Mouse (Mus musculus) heart, embryonic 13.5 days (tissue): Measurements from ENCODE around the gene Kif1b. TPM values are rescaled to one million over a fixed set of nuclear protein-coding genes. Genes with fewer than 3 reads are reported as not detected.
A peak's percentile ranks its signal among the peaks of the same experiment; 100 is the strongest.

Source experiments
- ATAC-seq: fragments of 200-750 bp; cut with Nextera tagmentation; 2 replicates; pipeline ENCODE4 v1.8.0; 2017; ENCODE audit warnings: moderate TSS enrichment; ENCODE audit not compliant: insufficient number of reproducible peaks, low FRiP score, low TSS enrichment; ENCODE audit errors: extremely low read depth
- H3K27ac ChIP-seq: fragments of 300-500 bp; sonication (generic); replicated peaks from 2 replicates; pipeline ENCODE4 v1.5.1; 2015; ENCODE audit warnings: moderate library complexity, mild to moderate bottlenecking, inconsistent platforms
- H3K27me3 ChIP-seq: fragments of 300-500 bp; sonication (generic); replicated peaks from 2 replicates; pipeline ENCODE4 v1.6.1; 2015; ENCODE audit warnings: mild to moderate bottlenecking, inconsistent platforms
- H3K36me3 ChIP-seq: fragments of 300-500 bp; sonication (generic); 2 replicates; pipeline ENCODE4 v1.6.1; 2015; ENCODE audit warnings: mild to moderate bottlenecking, inconsistent platforms
- H3K4me1 ChIP-seq: fragments of 300-500 bp; sonication (generic); 2 replicates; pipeline ENCODE4 v1.6.1; 2015; ENCODE audit warnings: inconsistent platforms
- H3K4me2 ChIP-seq: fragments of 300-500 bp; sonication (generic); 2 replicates; pipeline ENCODE4 v1.6.1; 2015; ENCODE audit warnings: inconsistent platforms, mild to moderate bottlenecking, moderate library complexity
- H3K4me3 ChIP-seq: fragments of 300-500 bp; sonication (generic); 2 replicates; pipeline ENCODE4 v1.5.1; 2015; ENCODE audit warnings: moderate library complexity, mild to moderate bottlenecking, inconsistent platforms
- H3K9ac ChIP-seq: fragments of 300-500 bp; sonication (generic); 2 replicates; pipeline ENCODE4 v1.6.1; 2015; ENCODE audit warnings: inconsistent platforms, mild to moderate bottlenecking, moderate library complexity
- H3K9me3 ChIP-seq: fragments of 300-500 bp; sonication (generic); 2 replicates; pipeline ENCODE4 v1.6.1; 2016; ENCODE audit warnings: inconsistent platforms
- WGBS: fragments of 180-500 bp; shearing (Covaris S2); methylation state at CpG from one replicate; pipeline ENCODE4 v1.1.7; 2015; ENCODE audit warnings: mixed read lengths; 5-methylcytosine and 5-hydroxymethylcytosine counted together
- polyA plus RNA-seq: library from polyadenylated mRNA; unstranded; fragments of >200 nt; fragmentation: Nextera tagmentation; extraction: Ambion mirVana; gene quantifications from 2 replicates; pipeline ENCODE4 v1.2.1, GENCODE M21; 2015

Gene Kif1b
- polyA plus RNA-seq, 1 experiment from 2014 or later, result 39.9 TPM

DNA sequence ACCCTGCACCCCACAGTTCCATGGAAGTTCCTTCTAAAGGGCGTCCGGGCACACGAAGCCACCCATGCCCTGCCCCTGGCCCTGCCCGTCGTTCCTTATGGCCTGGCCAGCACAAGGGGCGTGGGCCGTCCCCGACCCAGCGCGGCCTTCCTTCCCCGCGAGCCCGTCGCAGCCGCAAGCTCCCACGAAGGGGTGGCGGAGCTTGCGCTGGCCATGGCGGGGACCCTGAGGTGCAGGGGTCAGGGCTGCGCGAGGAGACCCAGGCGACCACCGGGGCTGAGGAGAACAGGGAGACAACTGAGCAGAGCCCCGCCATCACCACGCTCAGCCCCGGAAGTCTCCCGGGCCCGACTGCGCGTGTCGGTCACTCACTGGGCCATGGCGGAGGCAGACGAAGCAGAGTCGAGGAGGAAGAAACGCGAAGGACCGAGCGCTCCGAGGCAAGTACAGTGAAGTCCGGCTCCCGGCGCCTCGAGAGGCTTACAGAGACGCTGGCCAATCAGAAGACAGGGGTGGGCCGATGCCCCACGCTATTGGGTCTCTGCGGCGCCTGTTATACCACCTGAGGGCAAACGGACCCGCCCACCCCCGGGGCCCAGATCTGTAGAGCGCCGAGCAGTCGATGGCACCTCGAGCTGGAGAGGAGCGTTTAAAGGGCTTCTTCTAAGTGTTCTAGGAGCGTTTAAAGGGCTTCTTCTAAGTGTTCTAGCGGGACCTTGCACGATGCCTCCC lies 141.1 kb downstream of the Kif1b start, which contains the start of gene Pgd:
Gene Pgd, minus strand, starts transcription at position 557 of the 732 bp plus-strand sequence.
- H3K9me3 ChIP-seq, result no peaks in the 10 kb centered on the region
- H3K4me2 ChIP-seq, result peak within 1 kb of the TSS; percentile 93
- H3K27me3 ChIP-seq, result no peaks in the 10 kb centered on the region
- H3K36me3 ChIP-seq, result peaks cover 39% of the 10 kb centered on the region
- H3K4me3 ChIP-seq, result peak within 1 kb of the TSS; percentile 95
- peak within 1 kb of the TSS; percentile 96 for H3K9ac ChIP-seq
- peak; percentile 99 for ATAC-seq
- peak within 1 kb of the TSS; percentile 90 for H3K27ac ChIP-seq
- H3K4me1 ChIP-seq, result peaks cover 21% of the 10 kb centered on the region
- WGBS, result 0% methylated on average over 59 of the region's 59 CpGs

DNA sequence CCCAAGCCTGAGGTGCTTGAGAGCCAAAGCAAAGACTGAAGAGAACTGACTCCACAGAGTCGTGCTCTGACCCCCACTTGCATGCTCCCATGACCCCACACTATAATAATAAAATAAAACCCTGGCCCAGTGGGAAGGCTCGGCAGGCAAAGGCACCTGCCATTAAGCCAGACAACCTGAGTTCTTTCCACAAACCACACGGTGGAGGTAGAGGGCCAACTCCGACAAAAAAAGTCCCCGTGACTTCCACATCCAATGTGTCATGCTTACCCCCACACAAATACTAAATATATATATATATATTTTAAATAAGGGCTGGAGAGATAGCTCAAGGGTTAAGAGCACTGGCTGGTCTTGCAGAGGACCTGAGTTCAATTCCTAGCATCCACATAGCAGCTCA lies 143.3 kb downstream of the Kif1b start:
- no peak for ATAC-seq

DNA sequence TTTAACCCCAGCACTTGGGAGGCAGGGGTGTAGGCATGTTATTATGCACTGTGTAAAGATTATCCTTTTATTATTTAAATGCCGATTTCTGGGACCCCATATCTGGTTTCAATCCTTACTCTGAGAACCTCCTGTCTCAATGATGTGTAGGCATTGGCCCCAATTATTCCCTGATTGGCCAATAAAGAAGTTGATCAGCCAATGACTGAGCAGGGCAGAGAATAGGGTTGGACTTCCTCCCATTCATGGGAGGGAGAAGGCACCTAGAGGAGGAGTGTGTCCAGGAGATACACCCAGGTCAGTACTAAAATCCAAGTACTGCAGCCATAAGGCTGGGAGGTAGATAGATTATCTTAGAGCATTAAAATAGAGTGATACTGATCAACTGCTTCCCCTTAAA lies 144.3 kb downstream of the Kif1b start:
- no peak overlapping the region for H3K4me2 ChIP-seq
- no peak for ATAC-seq
- peaks cover 71% of the 10 kb centered on the region for H3K36me3 ChIP-seq
- 88% methylated on average over 1 of the region's 1 CpGs for WGBS
- H3K9me3 ChIP-seq, result no peaks in the 10 kb centered on the region
- H3K4me3 ChIP-seq, result no peak overlapping the region
- H3K9ac ChIP-seq, result no peak overlapping the region
- peaks cover 17% of the 10 kb centered on the region for H3K4me1 ChIP-seq
- H3K27me3 ChIP-seq, result no peaks in the 10 kb centered on the region
- H3K27ac ChIP-seq, result no peak overlapping the region

More for the DNA sequence above, 143.3 kb downstream of the Kif1b start:
- Histone ChIP-seq H3K36me3 (peaks cover 61% of the 10 kb centered on the region), H3K9me3 (no peaks in the 10 kb centered on the region), H3K27ac (no peak overlapping the region), H3K9ac (no peak overlapping the region), H3K4me2 (no peak overlapping the region), H3K4me1 (peaks cover 17% of the 10 kb centered on the region), H3K4me3 (no peak overlapping the region), H3K27me3 (no peaks in the 10 kb centered on the region)
- WGBS, result 57% methylated on average over 5 of the region's 5 CpGs

DNA sequence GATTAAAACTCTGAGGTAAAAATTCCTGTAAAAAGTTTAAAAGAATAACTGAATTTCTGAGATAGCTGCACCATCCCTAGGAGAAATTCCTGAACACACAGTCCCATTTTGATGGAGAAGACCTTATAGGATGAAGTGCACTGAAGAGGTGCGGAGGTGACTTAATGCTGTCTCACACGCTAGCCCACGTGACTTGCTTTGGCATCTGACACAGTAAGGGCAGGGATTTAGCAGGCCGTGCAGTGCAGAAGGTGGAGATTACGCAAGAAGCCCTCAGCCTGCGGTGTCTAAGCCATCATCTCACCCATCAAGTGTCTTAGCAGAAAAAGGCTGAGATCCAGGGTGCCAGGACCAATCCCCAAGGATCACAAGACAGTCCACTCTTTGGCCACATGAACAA lies 146.3 kb downstream of the Kif1b start:
- Histone ChIP-seq H3K27ac (no peak overlapping the region), H3K4me2 (no peak overlapping the region), H3K9ac (no peak overlapping the region), H3K27me3 (no peaks in the 10 kb centered on the region), H3K4me1 (peaks cover 12% of the 10 kb centered on the region), H3K9me3 (no peaks in the 10 kb centered on the region), H3K36me3 (peaks cover 91% of the 10 kb centered on the region), H3K4me3 (no peak overlapping the region)
- ATAC-seq, result no peak
- WGBS, result 89% methylated on average over 6 of the region's 6 CpGs

DNA sequence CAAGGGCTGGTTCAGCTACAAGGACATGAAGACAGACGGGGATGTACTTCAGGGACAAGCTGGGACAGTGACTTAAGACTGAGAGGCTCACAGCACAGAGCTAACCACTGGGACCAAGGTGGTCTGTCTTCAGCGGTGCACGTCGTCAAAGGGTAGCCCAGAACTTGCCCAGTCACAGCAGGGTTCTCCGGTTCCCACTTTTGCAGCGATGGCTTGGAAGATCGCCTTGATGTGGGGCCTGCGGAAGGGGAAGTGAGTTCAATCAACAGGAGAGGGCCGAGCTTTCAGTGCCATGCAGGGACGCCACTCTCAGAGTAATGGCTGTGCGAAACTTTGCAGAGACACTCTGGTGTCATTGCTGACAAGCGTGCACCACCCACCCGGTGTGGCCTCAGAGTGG lies 147.6 kb downstream of the Kif1b start:
- no peak overlapping the region for H3K4me3 ChIP-seq
- H3K27ac ChIP-seq, result no peak overlapping the region
- no peak overlapping the region for H3K4me2 ChIP-seq
- 87% methylated on average over 13 of the region's 13 CpGs for WGBS
- no peak overlapping the region for H3K9ac ChIP-seq
- ATAC-seq, result no peak
- peaks cover 2% of the 10 kb centered on the region for H3K4me1 ChIP-seq
- H3K36me3 ChIP-seq, result peaks cover 100% of the 10 kb centered on the region
- H3K9me3 ChIP-seq, result 0 out of 2 replicates have a peak, but pooled peaks cover 2% of the 10 kb centered on the region
- no peaks in the 10 kb centered on the region for H3K27me3 ChIP-seq

DNA sequence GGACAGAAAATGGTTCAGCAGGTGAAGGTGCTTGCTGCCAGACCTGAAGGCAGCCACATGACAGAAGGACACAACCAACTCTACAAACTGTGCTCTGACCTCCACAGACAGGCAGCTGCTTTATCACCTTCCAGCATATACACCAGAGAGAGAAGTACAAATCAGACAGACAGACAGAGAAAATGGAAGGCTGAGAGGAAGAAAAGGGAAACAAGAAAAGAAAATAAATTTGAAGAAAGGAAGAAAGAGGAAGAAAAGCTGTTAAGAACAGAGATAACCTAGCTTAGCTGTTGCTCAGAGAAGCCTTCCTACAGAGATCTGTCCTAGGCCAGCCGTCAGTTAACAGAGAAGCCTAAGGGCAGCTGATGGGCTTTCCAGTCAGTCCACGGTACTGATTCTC lies 148.3 kb downstream of the Kif1b start:
- no peak overlapping the region for H3K4me2 ChIP-seq
- no peaks in the 10 kb centered on the region for H3K4me1 ChIP-seq
- ATAC-seq, result no peak
- WGBS, result 86% methylated on average over 2 of the region's 2 CpGs
- H3K9ac ChIP-seq, result no peak overlapping the region
- no peaks in the 10 kb centered on the region for H3K27me3 ChIP-seq
- 0 out of 2 replicates have a peak, but pooled peaks cover 2% of the 10 kb centered on the region for H3K9me3 ChIP-seq
- H3K4me3 ChIP-seq, result no peak overlapping the region
- peaks cover 100% of the 10 kb centered on the region for H3K36me3 ChIP-seq
- H3K27ac ChIP-seq, result no peak overlapping the region

DNA sequence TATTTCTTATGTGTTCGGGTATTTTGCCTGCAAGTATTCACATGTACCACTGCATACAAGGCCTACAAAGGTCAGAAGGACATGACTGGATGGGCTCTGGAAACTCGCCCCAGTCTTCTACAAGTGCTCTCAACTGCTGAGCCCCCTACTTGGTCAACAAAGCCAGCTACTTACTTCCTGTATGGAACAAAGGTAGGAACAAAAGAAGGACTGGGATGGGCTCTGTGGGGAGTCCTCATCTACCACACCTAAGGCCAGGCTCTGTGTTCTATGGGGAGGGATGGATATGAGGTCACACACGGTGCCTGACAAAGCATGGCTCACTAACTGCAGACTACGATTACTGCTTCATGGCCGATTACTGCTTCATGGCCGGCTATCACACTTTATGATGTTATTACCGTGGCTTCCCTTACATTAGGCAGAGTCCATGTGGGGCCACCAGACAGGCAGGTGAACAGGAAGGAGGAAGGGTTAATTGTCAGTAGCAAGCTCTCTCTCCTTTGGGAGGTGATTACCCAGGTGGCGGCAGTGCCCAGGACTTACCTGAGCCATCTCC lies 150.0 kb downstream of the Kif1b start:
- Histone ChIP-seq H3K4me3 (no peak overlapping the region), H3K4me2 (no peak overlapping the region), H3K27me3 (no peaks in the 10 kb centered on the region), H3K9ac (no peak overlapping the region), H3K4me1 (no peaks in the 10 kb centered on the region), H3K9me3 (0 out of 2 replicates have a peak, but pooled peaks cover 2% of the 10 kb centered on the region), H3K36me3 (peaks cover 100% of the 10 kb centered on the region), H3K27ac (no peak overlapping the region)
- WGBS, result 90% methylated on average over 8 of the region's 8 CpGs
- ATAC-seq, result no peak

DNA sequence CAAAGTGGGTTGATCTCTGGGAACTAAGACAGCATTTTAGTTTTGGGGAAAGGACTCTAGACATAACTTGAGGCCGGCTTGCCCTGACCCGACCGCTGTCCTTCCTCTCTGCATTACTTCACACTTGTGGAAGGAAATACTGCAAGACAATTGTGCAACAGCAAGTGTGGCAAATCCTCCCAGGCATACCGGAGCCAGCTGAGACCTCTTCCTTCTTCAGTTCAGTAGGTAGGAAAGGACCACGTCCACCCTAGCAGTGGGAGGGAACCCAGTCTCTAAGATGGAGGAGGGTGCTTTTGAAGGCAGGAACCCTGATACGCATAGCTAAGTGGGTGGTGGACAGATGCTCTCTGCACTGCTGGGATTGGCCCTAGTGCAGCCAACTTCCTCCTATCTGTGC lies 151.8 kb downstream of the Kif1b start:
- Histone ChIP-seq H3K4me1 (no peaks in the 10 kb centered on the region), H3K4me2 (no peak overlapping the region), H3K27me3 (no peaks in the 10 kb centered on the region), H3K36me3 (peaks cover 100% of the 10 kb centered on the region), H3K27ac (no peak overlapping the region), H3K4me3 (no peak overlapping the region), H3K9me3 (0 out of 2 replicates have a peak, but pooled peaks cover 2% of the 10 kb centered on the region), H3K9ac (no peak overlapping the region)
- ATAC-seq, result no peak
- WGBS, result 90% methylated on average over 6 of the region's 6 CpGs

DNA sequence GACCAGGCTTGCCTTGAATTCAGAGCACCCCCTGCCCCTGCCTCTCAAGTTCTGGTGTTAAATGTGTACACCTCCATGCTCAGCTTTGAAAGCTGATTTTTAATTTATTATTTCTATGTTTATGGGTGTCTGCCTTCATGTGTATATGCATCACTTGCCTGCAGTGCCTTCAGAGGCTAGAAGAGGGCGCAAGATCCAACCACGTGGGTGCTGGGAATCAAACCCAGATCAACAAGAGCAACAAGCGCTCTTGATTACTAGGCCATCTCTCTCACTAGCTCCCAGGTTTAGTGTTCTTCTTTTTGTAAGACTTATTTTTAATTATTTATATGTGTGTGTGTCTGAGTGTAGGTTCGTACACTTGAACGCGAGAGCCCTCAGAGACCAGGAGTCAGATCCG lies 152.6 kb downstream of the Kif1b start:
- Histone ChIP-seq H3K27me3 (no peaks in the 10 kb centered on the region), H3K4me3 (no peak overlapping the region), H3K4me1 (no peaks in the 10 kb centered on the region), H3K36me3 (peaks cover 100% of the 10 kb centered on the region), H3K4me2 (no peak overlapping the region), H3K9ac (no peak overlapping the region), H3K9me3 (0 out of 2 replicates have a peak, but pooled peaks cover 2% of the 10 kb centered on the region), H3K27ac (no peak overlapping the region)
- ATAC-seq, result no peak
- WGBS, result 98% methylated on average over 7 of the region's 7 CpGs

DNA sequence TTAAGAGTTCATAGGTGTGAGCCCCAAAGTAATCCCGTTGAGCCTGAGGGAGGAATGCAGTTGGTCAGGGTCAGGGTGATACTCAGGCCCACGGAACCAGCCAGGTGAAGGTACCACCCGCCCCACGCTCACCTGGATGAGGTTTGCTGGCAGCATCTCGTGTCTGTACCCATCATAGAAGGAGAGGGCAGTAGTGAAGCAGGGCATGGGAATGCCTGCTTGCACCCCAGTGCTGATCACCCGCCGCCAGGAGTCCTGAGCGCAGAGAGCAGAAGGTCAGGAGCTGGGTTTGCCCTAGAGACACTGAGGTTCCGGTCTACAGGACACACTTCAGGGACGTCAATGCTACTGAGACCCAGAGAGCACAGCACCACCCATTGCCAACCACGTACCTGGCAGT lies 156.8 kb downstream of the Kif1b start:
- H3K4me1 ChIP-seq, result peaks cover 12% of the 10 kb centered on the region
- peaks cover 68% of the 10 kb centered on the region for H3K36me3 ChIP-seq
- H3K9ac ChIP-seq, result no peak overlapping the region
- ATAC-seq, result no peak
- H3K9me3 ChIP-seq, result 0 out of 2 replicates have a peak, but pooled peaks cover 2% of the 10 kb centered on the region
- 89% methylated on average over 11 of the region's 11 CpGs for WGBS
- no peaks in the 10 kb centered on the region for H3K27me3 ChIP-seq
- H3K4me2 ChIP-seq, result no peak overlapping the region
- no peak overlapping the region for H3K4me3 ChIP-seq
- no peak overlapping the region for H3K27ac ChIP-seq

DNA sequence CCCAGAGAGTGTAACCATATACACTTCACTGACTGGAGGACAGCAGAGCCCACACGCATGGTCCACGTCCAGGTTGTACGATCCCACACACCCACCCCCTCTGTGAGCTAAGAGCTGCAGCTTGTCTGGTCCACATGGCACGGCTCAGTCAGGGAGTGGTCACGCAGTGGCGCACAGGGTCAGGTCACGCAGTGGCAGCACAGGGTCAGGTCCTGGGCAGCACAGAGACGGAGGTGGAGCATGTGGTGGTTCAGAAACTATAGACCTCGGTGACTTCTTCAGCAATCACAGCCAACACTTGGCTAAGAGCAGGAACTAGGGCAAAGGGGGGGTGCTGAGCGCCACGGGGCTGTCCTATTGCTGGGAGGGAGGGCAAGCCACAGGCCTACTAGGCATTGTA lies 157.2 kb downstream of the Kif1b start:
- no peak for ATAC-seq
- peaks cover 64% of the 10 kb centered on the region for H3K36me3 ChIP-seq
- 92% methylated on average over 11 of the region's 11 CpGs for WGBS
- no peaks in the 10 kb centered on the region for H3K27me3 ChIP-seq
- 0 out of 2 replicates have a peak, but pooled peaks cover 2% of the 10 kb centered on the region for H3K9me3 ChIP-seq
- H3K4me3 ChIP-seq, result no peak overlapping the region
- no peak overlapping the region for H3K27ac ChIP-seq
- H3K4me2 ChIP-seq, result no peak overlapping the region
- no peak overlapping the region for H3K9ac ChIP-seq
- peaks cover 12% of the 10 kb centered on the region for H3K4me1 ChIP-seq

DNA sequence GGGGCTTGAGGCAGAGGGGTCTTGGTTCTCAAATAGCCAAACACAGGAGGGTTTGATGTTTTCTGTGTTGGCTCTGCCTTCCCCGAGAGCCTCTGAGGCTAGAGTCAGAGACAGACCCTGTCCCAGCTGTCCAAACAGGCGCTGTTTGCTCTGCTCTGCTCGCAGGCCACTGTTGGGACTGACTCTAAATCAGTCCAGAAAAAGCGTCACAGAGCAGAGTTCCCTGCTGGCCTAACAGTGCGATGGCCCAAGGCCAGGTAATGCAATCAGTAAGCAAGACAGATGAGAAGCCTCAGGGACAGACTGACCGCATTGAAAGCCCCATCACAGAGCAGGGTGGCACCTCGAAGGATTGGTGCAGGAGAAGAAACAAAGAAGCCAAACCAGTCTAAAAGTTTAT lies 157.9 kb downstream of the Kif1b start:
- Histone ChIP-seq H3K4me2 (no peak overlapping the region), H3K27ac (no peak overlapping the region), H3K4me3 (no peak overlapping the region), H3K9me3 (no peaks in the 10 kb centered on the region), H3K27me3 (no peaks in the 10 kb centered on the region), H3K4me1 (peaks cover 12% of the 10 kb centered on the region), H3K9ac (no peak overlapping the region), H3K36me3 (peaks cover 57% of the 10 kb centered on the region)
- no peak for ATAC-seq
- 68% methylated on average over 7 of the region's 7 CpGs for whole genome bisulfite sequencing
